Mouse (Mus musculus): ENCODE data around the gene Ehbp1.

Gene Ehbp1

GRCm38 (mm10) chr11:22276656-22277055 is 65.4 kb downstream of the Ehbp1 start:
- no peak for DNase-seq

GRCm38 (mm10) chr11:22274144-22274543 is 67.9 kb downstream of the Ehbp1 start:
- DNase-seq = no peak

- no peak for DNase-seq
Observed at GRCm38 (mm10) chr11:22273378-22273777, 68.7 kb downstream of the Ehbp1 start.

GRCm38 (mm10) chr11:22271889-22272288 is 70.2 kb downstream of the Ehbp1 start:
- no peak for DNase-seq

GRCm38 (mm10) chr11:22269643-22270042 is 72.4 kb downstream of the Ehbp1 start:
- DNase-seq = no peak

- no peak for DNase-seq
Observed at GRCm38 (mm10) chr11:22269173-22269572, 72.9 kb downstream of the Ehbp1 start.

- DNase-seq = no peak
Observed at GRCm38 (mm10) chr11:22267014-22267413, 75.1 kb downstream of the Ehbp1 start.

GRCm38 (mm10) chr11:22255418-22255817 is 86.7 kb downstream of the Ehbp1 start:
- no peak for DNase-seq

- no peak for DNase-seq
Observed at GRCm38 (mm10) chr11:22249363-22249762, 92.7 kb downstream of the Ehbp1 start.

- no peak for DNase-seq
Observed at GRCm38 (mm10) chr11:22247736-22248135, 94.4 kb downstream of the Ehbp1 start.

- no peak for DNase-seq
Observed at GRCm38 (mm10) chr11:22247069-22247468, 95.0 kb downstream of the Ehbp1 start.

GRCm38 (mm10) chr11:22235558-22235957 is 106.5 kb downstream of the Ehbp1 start:
- DNase-seq = no peak

- DNase-seq = no peak
Observed at GRCm38 (mm10) chr11:22234739-22235138, 107.4 kb downstream of the Ehbp1 start.

GRCm38 (mm10) chr11:22230906-22231305 is 111.2 kb downstream of the Ehbp1 start:
- no peak for DNase-seq

- DNase-seq = no peak
Observed at GRCm38 (mm10) chr11:22225619-22226018, 116.5 kb downstream of the Ehbp1 start.

GRCm38 (mm10) chr11:22218222-22218621 is 123.9 kb downstream of the Ehbp1 start:
- no peak for DNase-seq

GRCm38 (mm10) chr11:22216941-22217340 is 125.2 kb downstream of the Ehbp1 start:
- no peak for DNase-seq

- DNase-seq = no peak
Observed at GRCm38 (mm10) chr11:22206611-22207010, 135.5 kb downstream of the Ehbp1 start.

GRCm38 (mm10) chr11:22206191-22206590 is 135.9 kb downstream of the Ehbp1 start:
- no peak for DNase-seq

GRCm38 (mm10) chr11:22203413-22203812 is 138.7 kb downstream of the Ehbp1 start:
- no peak for DNase-seq

- DNase-seq = no peak
Observed at GRCm38 (mm10) chr11:22201125-22201524, 141.0 kb downstream of the Ehbp1 start.

- DNase-seq = no peak
Observed at GRCm38 (mm10) chr11:22199881-22200280, 142.2 kb downstream of the Ehbp1 start.

GRCm38 (mm10) chr11:22198406-22198805 is 143.7 kb downstream of the Ehbp1 start:
- no peak for DNase-seq

GRCm38 (mm10) chr11:22197935-22198334 is 144.2 kb downstream of the Ehbp1 start:
- DNase-seq = no peak

- DNase-seq = no peak
Observed at GRCm38 (mm10) chr11:22196776-22197175, 145.3 kb downstream of the Ehbp1 start.

GRCm38 (mm10) chr11:22194607-22195006 is 147.5 kb downstream of the Ehbp1 start:
- DNase-seq = no peak
